Mouse (Mus musculus) frontal cortex, postnatal 25 days (tissue): ENCODE data around the gene Tmem40.

Source experiments
- DNase-seq, 2 experiments: peaks; one replicate each; pipeline ENCODE4 v3.0.0; 2022; ENCODE audit warnings: low spot score in 2 of 2

Tmem40 gene

DNA sequence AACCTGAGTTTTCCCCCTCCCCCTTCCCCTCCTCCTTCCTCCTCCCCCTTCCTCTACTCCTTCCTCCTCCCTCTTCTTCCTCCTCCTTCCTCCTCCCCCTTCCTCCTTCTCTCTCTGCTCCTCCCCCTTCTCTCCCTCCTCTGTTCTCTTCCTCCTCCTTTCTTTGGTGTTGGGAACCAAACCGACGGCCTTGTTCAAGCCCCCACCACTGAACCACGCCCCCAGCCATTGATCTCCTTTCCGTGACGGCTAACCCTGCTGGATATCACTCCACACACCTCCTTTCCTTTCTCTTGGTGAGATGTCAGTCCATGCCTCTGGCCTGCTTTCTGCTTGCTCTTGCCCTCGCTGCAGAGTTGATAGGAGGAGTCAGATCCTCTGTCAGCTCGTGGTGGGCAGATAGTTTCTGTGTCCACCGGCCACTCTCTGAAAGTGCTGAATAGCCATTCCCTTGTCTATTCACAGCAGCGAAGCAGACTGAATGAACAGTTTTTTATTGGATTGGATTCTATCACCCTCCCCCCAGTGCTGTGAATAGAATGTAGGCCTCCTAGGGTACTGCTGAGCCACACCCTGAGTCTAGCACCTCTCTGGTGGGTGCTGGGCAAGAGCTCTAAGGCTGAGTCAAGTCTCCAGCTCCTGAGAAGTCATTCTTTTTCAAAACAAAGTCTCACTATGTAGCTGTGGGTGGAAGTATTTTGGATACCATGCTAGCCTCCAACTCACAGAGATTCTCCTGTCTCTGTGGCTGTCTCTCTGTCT lies at the start of gene Tmem40:
Tmem40 (minus strand) TSS at position 416 of the 762 bp plus-strand sequence.
- no peak for DNase-seq

DNA sequence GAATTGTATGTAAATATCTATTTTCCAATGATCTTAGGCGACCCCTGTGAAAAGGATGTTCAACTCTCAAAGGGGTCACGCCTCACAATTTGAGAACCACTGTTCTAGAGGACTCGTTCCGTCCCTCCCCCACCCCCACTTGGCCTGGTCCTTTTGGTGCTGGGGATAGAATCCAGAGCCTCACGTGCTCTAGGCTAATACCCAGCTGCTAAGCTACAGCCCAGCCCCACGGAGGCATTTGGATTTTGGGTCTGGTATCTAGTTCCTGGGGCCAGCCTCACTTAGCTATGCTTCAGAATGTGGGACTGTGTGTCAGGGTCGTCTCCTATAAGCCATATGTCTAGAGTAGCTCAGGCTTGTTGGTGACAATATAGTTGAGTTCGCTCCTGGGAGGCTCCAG lies 49.4 kb upstream of the Tmem40 start:
- no peak for DNase-seq

DNA sequence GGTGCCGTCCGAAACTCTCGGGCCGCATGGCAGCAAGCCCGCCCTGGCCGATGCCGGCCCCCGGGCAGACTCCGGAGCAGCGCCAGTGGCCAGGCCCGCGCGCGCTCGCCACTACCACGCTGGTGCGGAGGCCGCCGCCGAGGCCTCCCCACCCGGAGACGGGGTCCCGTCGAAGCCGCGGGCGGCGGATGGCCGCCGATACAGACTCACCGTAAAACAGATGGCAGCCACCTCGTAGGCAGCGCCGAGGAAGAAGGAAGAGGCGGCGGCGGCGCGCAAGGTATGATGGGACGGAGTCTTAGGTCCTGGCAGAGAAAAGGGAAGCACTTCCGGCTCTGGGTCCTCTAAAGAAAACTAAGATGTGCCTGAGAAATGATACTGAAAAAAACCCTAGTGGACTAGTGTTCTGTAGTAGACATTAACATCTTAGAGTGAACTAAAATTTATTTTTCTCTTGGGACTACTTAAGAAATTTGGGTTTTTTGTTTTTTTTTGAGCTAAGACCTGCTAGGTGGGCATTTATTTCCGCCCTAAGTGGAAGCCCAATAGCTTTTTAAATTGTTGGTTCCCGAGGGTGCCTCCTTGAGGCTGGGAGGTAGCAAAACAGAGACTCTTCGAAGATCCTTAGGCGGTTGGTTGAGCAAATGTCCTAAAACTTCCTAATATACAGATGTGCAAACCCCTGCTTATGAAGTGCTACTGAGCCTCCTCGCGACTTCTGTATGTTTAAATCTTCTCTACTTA lies 46.5 kb upstream of the Tmem40 start, which contains the start of gene Rpl32:
Rpl32 (minus strand) TSS at position 260 of the 744 bp plus-strand sequence.
- peak; percentile 69 to 79 for DNase-seq

DNA sequence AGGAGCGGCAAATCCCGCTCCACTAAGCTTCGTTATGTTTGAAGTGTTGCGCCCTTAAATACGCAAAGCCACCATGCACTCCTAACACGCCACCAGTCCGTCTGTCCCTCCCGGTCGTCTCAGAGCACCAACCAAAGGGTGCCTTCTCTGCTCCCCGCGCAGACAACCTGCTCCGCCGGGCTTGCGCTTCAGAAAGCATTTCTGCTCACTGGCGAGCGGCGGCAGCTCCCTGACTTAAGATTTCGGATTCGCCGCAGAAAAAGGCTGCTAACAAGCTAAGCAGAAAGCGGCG lies 45.9 kb upstream of the Tmem40 start:
- no peak for DNase-seq

DNA sequence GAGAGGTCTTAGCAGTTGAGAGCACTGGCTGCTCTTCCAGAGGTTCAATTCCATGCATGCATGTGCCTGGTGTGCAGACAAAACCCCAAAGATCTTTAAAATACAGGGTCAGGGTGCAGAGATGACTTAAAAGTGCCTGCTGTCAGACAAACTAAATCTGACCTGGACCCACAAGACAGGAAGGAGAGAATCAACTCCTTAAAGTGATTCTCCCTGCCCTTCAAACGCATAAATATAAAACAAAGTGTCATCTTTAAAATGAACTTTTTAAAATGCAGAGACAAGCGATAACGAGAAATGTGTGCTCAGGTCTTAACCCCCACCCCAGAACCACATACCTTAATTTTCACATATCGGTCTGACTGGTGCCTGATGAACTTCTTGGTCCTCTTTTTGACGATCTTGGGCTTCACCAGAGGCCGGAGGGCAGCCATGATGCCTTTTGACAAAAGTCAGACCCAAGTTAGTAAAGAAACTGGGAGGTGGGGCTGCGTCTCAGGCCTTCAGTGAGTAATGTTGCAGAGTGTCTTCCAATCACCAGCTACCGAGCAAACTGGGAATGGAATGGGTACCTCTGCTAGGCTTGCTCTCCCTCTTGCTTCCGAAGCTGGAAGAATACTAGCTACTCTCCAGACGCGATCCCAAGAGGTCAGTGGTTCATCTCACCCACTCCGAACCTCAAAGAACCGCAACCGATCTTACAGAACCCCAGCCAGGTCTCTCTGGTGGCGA lies 45.4 kb upstream of the Tmem40 start:
- no peak for DNase-seq

DNA sequence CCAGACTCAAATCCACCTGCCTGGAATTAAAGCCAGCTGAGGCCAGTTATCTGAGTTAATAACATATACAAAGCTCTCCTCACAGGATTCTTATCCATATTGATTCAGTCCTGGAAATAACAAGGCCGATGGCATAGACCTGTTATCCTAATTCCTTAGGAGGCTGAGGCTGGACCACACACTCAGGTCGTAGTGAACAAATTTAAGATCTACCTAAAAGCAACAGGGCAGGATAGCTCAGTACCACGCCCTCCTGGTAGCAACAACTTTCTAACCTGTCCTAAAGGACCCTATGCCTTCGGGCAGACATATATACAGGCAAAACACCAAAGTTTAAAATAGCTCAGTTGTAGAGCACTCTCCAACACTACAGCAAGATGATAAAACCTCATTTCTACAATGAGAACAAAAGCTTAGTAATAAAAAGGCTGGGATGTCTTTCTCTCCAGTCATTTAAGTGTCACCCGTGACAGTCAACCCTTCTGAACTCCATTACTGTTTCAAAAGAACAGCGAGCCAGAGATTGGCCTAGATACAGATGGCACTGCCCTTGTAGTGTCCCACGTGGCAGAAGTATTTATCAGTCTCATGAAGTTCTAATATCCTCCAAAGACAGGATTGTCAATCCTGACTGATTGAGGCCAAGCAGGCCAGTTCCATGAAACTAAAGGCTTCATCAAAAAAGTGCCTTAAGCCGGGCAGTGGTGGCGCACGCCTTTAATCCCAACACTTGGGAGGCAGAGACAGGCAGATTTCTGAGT lies 42.4 kb upstream of the Tmem40 start:
- DNase-seq = no peak

DNA sequence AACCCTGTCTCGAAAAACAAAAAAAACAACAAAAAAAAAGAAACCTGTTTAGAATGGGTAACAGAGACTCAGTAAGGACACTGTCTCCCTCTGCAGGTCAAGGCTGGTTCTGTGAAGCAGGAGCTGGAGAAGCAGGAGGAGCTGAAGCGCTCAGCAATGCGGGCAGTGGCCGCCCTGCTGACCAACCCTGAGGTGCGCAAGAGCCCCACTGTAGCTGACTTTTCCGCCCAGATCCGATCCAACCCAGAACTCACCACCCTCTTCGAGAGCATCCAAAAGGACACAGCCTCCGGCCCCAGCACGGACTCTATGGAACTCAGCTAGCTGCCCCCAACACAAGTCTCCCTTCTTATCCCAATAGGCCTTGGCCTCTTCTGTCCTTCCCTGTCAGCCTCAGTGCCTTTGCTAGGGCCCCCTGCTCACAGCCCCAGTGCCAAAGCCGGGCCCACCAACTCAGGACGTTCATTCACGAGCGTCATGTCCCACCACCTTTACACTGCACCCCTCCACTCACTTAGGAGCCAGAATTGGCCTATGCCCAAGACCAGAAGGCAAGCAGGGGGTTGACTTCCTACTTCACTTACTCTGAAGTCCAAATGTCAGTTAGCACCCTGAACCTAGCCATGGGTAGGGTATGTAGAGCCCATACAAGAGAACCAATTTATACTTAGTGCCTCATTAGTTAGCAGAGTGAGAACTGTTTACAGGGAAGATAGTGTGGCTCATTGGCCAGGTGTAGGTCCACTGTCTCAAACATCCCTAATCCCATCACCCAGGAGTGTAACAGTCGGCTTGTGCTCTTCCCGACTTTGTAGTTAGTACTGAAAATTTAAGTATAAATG lies 41.6 kb upstream of the Tmem40 start:
- peak; percentile 50 to 66 for DNase-seq

DNA sequence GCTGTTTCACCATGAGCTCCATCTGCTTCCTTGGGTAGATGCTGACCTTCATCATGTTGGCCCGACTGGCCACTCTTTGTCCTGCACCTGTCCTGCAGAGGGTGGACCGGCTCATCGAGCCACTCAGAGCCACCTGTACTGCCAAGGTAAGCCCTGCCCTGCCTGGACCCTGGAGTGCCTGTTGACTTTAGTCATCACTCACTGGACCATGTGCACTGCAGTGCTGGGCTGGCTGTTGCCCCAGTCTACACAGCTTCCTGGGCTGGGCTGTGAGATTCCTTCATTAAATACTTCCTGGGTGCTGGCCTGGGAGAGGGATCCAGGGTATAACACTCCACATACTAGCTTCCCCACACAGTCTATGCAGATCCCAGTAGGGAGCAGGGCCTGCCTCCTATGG lies 39.6 kb upstream of the Tmem40 start:
- DNase-seq = no peak

DNA sequence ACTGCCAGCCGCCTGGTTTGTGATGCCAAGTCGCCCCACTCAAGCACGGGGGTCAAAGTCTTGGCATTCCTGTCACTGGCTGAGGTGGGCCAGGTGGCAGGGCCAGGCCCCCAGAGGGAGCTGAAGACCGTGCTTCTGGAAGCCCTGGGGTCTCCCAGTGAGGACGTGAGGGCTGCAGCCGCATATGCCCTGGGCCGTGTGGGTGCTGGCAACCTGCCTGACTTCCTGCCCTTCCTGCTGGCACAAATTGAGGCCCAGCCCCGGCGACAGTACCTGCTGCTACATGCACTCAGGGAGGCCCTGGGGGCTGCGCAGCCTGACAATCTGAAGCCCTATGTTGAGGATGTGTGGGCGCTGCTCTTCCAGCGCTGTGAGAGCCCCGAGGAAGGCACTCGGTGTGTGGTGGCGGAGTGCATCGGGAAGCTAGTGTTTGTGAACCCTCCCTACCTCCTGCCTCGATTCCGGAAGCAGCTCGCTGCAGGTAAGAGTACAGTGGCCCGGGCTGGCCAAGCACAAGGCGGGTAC lies 30.5 kb upstream of the Tmem40 start:
- no peak for DNase-seq

DNA sequence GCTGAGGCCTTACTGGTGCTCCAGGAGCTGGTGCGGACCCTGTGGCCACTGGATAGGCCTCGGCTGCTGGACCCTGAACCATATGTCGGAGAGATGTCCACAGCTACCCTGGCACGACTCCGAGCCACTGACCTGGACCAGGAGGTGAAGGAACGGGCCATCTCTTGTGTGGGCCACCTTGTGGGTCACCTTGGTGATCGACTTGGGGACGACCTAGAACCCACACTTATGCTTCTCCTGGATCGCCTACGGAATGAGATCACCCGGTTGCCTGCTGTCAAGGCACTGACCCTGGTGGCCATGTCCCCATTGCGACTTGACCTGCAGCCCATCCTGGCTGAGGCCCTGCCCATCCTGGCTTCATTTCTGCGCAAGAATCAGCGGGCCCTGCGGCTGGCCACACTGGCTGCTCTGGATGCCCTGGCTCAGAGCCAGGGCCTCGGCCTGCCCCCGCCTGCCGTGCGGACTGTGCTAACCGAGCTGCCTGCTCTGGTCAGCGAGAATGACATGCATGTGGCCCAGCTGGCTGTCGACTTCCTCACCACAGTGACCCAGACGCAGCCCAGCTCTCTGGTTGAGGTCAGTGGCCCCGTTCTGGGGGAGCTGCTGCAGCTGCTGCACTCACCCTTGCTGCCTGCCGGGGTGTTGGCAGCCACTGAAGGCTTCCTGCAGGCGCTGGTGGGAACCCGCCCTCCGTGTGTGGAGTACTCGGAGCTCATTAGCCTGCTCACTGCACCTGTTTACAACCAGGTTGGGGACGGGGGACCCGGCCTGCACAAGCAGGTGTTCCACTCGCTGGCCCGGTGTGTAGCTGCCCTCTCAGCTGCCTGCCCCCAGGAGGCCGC lies 29.9 kb upstream of the Tmem40 start:
- DNase-seq = no peak

DNA sequence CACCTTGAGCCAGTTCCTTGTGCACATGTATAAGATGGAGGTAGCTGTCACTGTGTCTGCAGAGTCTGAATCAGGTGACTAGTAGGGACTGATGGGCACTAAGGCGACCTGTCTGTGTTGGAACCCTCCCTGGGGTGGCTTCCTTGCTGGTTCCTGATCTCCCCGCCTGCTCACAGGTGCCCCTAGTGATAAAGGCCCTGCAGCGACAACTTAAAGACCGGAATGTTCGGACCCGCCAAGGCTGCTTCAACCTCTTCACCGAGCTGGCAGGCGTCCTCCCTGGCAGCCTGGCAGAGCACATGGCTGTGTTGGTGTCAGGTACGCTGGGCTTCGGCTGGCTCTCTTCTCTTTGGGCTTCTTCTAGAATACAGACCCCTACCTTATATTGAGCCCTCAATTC lies 28.8 kb upstream of the Tmem40 start:
- no peak for DNase-seq

DNA sequence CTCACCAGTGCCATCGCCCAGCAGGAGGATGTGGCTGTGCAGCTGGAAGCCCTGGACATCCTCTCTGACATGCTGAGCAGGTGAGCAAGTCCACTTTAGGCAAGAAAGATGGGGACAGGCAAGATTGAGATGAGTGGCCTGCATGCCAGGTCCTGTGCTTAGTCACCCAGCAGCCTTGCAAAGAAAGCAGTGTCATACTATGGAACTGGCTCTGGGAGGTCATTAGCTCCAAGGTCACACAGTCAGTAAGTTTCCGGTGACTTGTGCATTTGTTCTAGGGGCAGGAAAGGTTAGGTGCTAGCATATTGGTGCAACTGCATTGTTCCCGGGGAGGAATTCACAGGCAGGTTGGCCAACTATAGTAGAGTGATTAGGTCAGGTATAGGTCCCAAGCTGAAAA lies 20.6 kb upstream of the Tmem40 start:
- no peak for DNase-seq

DNA sequence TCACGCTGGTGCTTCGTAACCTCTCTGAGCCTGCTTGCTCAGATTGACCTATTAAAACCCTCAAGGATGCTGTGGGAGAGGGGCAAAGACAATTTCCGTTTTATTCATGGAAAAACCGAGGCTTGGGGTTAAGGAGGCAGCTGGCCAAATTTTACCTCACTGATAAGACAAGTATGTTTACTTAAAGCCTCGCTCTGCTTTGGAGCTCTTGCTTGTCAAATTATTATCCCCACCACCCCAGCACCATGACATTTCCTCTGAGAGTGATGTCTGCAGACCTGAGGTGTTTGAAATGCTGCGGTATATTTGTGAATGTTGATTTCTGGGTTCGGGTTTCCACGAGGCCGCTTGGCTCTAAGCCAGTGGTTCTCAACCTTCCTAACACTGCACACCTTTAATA lies 14.2 kb upstream of the Tmem40 start:
- no peak for DNase-seq

DNA sequence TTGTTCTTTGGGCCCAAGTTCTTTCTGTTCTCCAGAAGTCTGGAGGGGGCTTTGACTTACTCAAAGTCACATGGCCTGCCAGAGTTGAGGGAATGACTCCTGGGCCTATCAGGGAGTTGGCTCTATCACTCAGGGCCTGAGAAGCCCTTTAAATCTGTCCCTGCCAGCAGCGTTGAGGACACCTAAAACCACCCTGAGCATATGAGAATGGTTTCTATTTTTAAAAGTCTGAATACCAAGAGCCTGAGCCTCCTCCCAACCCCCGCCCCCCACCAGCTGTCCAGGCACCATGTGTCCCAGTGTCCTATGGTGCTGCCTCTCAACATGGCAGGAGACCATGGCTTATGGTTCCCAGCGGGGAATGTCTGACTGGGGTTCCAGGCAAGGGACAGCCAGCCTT lies 13.6 kb upstream of the Tmem40 start:
- no peak for DNase-seq

DNA sequence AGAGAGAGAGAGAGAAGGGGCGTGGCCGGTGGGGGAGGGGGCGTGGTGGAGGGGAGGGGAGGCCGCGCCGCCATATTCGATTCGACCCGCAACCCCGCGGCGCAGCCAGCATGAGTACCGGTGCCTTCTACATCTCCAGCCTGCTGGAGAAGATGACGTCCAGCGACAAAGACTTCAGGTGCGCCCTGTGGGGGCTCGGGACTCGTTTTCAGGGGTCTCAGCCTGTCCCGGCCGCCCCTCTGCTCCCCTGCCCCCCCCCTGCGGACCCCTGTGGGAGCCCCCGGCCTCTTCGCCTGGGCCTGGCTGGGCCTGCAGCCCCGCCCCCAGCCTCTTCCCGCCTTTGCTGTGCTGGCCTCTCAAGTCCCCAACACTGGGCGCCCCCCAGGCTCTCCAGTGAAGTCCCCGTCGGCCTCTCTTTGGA lies 12.3 kb upstream of the Tmem40 start, which contains the start of gene Cand2:
Cand2 (plus strand) TSS at position 38 of the 421 bp plus-strand sequence.
- DNase-seq = no peak

DNA sequence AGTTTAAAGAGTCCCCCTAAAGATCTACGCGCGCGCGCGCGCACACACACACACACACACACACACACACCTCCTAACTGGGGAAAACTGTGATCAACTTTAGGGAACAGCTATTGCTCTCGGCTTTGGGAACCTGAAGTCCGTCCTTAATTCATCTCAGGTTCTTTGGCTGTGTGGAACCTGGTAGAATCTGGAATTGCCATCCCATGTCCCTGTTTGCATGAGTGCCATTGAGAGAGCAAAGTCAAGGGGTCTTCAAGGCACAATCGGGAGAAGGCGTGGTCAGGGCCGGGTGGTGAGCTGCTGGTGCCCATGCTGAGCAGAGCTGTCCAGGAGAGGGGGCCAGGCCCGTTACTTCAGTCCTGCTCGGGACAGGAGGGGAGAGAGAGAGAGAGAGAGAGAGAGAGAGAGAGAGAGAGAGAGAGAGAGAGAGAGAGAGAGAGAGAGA lies 11.8 kb upstream of the Tmem40 start:
- DNase-seq = no peak

DNA sequence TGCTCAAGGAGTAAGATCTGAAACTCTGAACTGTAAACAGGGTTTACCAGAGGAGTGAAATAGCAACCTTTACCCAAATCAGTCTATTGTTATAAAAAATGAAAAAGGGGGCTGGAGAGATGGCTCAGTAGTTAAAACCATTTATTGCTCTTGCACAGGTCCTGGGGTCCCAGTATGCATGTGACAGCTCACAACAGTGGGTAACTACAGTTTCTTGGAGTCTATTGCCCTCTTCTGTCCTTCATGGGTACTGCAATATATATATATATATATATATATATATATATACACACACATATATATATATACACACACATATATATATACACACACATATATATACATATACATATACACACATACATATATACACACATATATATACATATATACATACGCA lies 10.4 kb upstream of the Tmem40 start:
- no peak for DNase-seq

DNA sequence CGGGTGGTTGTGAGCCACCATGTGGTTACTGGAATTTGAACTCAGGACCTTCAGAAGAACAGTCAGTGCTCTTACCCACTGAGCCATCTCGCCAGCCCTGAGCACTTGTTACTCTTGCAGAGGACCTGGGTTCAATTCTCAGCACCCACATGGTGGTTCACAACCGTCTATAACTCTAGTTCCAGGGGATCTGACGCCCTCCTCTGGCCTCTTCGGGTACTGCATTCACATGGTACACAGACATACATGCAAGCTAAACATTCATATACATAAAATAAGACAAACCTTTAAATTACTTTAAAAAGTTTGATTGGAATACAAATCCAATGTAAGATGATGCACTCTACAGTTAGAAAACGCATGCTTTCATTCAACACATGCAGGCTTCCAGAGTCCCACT lies 10.0 kb upstream of the Tmem40 start:
- DNase-seq = no peak

DNA sequence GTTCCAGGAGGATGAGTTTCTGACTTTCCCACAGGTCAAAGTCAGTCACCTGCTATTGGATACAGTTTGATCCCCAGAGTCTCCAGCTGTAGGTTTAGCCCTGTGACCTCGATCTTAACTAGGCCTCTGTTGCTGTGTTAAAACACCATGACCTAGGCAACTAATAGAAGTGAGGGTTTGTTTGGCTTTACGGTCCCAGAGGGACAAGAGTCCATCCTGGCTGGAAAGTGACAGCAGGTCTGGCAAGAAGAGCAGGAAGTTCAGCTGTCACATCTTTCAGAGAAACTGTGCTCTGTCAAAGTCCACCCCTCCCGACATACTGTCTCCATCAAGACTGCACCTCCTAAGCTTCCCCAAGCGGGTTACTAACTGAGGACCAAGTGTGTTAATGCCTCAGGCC lies 8.6 kb upstream of the Tmem40 start:
- DNase-seq = no peak
